Mouse (Mus musculus): ENCODE measurements around the gene Rhbg. TPM values are rescaled to one million over a fixed set of nuclear protein-coding genes. Genes with fewer than 3 reads are reported as not detected.

Gene Rhbg
- total RNA-seq, 2 experiments from 2014 or later = not detected

DNA sequence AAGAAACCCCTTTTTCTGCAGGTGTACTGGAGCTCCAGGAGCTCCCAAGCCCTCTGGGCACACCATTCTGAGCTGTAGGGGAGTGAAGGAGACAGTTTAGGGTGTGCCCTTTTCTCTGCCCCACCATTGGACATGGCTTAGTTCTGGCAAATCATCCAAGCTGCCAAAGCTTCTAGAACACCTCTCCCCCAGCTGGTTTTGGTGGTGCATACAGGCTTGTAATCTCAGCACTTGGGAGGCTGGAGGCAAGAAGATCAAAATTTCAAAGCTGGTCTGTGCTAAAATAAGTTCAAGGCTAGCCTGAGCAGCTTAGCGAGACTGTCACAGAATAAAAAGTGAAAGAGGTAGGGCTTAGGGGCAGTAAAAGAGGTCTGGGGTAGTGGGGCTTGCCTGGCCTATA lies 42.2 kb downstream of the Rhbg start:
- intact Hi-C loops (cut with DNase I) = no loop called here
- DNase-seq = no peak

DNA sequence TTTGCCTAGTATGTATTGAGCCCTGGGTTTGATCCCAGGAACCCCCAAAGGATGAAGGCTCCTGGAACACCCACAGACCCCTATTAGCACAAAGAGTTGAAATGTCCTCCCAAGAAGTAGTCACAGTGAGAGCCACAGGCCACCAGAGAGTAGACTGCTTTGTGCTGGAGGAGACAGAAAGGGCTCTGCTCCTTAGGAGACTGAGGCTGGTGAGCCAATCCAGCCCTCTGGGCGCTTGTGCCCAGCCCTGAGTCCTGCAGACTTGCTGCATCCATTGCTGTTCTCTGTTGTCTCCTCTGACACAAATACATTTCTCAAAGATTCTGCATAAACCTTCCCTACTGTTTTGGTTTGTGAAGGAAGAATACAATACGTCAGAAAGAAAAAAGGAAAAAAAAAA lies 43.6 kb downstream of the Rhbg start:
- no peak for DNase-seq
- intact Hi-C loops (cut with DNase I) = no loop called here

DNA sequence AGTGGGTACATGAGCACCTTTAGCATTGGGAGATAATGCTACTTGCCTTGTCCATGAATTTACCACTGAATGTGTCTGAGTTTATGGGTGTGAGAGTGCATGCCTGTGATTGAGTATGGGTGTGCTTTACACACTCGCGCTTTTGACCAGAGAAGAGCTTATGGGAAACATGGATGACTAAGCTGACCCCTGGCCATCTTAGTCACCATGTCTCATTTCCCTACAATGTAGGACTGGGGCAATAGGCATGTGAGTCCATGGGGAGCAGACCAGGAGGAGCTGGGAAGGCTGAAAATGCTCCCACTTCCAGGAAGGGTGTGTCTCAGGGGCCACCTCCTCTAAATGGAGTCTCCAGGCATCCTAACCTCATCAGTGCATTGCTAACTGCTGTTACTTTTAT lies 44.4 kb downstream of the Rhbg start:
- DNase-seq = no peak

DNA sequence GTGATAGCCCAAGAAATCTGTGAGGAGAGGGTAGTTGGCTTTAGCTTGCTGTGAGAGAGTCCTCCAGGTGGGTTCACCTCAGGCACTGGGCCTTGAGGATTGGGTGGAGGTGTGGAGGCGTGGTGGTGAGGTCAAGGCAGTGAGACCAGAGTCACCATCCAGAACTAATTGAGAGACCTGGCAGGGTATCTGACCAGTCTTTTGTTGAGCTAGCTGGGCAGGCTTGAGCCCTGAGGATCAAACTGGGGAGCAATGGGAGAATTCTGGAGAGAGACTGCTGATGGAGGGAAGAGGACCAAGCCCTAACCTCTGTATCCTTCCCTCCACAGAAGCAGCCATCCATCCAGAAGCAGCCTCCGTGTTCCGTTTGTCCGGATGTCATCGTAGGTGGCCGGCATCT lies 45.2 kb downstream of the Rhbg start:
- intact Hi-C loops (cut with DNase I) = no loop called here
- no peak for DNase-seq

More for the DNA sequence above, 44.4 kb downstream of the Rhbg start:
- intact Hi-C loops (cut with DNase I) = no loop called here

DNA sequence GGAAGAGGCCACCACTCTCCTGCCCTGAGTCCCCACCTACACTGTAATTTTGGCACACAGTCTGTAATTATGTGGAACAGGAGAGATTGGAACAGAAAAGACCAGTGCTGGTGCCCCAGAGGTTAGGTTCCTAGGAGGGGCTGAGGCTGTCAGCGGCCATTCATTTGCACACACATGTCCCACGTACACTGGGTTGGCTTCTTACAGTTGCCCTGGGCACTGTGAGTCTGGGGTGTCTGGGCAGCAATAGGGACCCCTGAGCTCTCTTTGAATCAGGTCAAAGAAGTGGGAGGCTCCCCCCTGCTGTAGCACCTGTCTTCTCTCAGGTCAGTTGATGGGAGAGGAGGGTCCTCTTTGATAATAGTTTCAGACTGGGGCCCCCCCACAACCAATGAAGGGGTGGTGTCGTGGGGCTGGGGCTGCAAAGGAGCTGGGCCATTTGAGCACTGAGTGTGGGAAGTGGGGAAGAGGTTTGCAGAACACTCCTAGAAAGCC lies 46.2 kb downstream of the Rhbg start:
- no peak for DNase-seq
- intact Hi-C loops (cut with DNase I) = no loop called here

DNA sequence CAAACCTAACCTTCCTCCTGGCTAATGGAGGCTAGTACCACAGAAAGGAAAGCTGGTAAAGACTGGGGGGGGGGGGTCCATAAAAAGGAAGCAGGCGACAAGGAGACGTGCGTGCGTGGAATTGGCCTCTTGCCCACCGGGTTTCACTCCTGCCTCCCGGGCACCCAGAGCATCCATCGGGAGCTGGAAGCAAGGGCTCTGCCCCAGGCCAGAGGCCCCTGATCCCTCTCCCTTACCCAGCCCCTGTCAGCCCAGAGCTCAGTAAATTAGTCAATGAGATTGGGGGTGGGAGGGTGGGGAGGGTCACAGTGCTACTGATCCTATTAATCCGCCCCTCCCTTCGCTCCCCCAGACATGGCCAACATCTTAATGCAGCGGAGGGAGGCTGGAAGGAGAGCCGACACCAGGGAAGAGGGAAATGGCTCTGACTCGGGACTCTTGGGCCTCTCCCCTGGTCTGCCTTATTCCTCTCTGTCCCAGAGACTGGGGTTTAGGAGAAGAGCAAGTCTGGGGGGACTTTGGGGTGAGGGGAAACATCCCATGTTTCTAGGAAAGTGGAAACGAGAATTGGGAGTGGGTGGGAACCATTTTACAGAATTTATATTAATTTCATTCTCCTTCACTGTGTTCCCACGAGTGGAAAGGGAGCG lies 46.9 kb downstream of the Rhbg start:
- no peak for DNase-seq
- intact Hi-C loops (cut with DNase I) = no loop called here

DNA sequence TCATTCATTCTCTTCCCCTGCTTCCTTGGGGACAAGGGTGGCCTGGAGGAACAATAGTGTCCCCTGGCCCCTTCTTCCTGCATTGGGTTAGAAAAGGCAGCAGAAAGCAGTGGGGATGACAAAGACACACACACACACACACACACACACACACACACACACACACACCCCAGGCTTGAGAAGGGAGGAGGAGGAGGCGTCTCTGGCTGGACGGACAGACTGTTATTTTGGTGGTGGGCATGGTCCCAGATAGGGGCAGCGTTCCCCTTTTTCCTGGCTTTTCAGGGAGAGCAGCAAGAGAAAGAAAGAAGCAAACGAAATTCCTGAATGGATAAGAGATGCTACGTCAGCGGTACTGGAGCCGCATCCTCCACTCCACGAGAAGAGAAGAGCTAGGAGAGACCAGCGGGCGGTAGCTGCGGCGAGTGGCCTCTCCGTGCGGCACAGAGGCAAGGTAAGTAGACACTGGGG lies 47.6 kb downstream of the Rhbg start:
- intact Hi-C loops (cut with DNase I) = no loop called here

DNA sequence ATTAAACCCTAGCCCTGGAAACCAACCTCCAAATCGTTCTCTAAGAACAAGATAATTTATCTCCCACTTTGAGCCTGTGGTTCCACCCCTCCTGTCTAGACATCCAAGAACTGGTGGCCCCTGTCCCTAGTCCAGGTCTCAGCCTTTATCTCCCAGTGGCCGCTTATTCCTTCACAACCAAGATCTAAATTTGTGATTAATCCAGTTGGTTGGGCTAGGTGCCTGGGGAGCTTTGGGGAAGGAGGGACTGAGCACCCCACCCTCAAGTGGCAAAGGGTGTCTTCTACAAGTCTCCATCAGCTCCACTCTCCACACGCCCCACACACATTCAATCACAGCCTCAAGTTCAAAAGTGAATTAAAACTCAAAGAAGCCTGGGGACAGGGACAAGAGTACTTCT lies 48.0 kb downstream of the Rhbg start:
- DNase-seq = no peak
- intact Hi-C loops (cut with DNase I) = no loop called here

More for the DNA sequence above, 47.6 kb downstream of the Rhbg start:
- DNase-seq = no peak

DNA sequence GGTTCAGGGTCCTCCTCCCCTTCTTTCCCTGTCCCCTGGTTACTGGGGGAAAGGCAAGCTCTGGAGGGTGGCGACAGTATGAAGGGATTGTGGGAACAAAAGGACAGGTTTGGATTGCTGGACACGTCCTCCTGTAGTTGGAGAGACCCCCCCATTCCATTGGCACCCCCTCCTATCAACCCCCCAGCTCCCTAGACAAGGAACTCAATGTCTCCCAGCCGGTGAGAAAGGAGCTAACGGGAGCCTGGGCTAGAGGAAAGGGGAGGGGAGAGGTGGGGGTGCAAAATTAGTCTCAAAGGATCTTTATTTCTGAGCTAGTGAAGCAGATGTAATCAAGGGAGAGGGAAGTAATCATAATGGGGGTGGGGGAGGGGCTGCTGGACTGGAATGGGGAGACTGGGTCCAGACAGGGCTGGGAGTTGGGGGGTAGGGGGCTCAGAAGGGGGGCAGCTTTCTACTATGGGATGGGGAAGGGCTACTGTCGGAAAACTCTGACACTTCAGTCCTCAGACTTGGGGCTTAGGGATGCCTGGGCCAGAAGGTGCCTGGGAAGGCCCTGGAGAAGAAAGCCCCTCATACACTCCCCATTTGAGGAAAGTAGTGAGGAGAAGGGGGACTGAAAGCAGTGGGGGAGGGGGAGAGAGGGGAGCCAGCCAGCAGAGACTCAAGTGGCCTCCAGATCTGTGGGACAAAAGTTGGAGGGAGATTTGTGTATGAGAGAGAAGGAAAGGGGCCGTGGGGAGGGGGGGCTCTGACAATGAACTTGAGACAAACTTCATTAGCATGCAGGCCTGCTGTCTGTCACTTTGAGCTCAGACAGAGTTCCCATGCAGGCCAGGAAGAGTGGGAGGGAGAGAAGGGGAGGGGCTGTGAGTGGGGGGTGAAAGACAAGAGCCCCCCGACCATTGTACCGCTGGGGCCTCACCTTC lies 48.7 kb downstream of the Rhbg start:
- no peak for DNase-seq
- intact Hi-C loops (cut with DNase I) = no loop called here

DNA sequence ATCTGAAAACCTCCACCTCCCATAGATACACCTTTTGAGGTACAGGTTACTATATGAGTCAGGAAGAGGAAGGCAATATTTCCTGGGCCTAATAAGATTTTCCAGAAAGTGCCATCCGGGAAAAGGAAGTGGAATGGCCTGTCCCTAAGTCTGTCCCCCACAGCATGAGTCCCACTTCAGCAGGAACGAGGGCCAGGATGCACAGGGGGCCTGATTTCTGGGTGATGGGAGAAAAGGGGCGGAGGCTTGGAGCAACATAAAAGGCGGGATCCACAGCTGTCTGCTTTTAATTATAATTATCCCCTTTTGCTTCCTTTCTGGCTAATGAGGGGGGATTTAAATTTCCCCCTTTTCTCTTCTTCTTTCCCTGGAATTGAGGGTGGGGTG lies 49.3 kb downstream of the Rhbg start:
- intact Hi-C loops (cut with DNase I) = no loop called here
- DNase-seq = no peak

DNA sequence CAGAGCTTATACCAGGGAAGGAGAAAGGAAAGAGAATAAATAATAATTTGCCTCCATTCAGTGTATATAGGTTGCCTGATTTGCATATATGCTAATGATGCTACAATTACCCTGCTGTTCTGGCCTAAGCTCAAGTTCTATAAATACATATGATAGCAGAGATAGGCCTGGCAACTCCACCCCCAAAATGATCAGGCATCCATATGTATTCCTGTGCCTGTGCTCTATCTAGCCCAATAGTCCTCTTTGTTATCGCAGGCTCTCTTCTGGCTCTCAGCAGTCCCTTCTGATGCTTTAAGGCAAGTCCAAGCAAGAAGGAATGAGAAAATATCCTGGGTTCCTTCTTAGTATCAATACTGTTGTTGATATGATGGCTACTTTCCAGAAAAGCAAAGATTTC lies 49.8 kb downstream of the Rhbg start:
- no peak for DNase-seq
- intact Hi-C loops (cut with DNase I) = no loop called here

DNA sequence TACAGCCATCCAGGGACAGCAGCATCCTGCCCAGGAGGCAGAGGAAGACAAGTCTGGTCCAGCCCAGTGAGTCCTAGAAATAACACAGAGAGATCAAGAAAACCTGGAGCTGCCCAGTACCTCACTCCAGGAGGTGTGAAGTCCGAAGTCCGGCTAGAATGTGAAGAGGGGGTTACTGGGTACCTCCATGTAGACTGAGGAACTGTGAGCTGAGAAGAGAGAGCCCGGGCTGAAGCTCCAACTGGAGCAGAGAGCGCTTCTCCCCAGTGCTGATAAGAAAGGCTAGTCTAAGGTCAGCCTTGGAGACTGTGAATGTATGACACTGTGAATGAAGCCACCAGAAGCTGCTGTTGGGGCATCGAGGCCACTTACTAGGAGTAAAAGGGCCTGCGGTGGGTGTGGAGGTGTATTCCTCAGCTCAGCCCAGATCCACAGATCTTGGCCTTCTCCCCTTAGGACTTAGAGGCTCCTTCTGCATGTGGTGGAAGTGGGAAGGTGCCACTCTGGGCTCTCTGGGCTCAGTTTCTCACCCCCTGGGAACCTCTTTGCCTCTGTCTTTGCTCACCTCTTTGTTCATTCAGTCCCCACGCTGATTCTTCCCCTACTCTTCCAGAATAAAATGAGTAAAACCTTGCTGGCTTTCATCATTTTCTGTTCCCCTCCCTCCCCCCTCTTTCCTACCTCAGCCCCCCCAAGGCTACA lies 50.4 kb downstream of the Rhbg start:
- intact Hi-C loops (cut with DNase I) = no loop called here
- no peak for DNase-seq

DNA sequence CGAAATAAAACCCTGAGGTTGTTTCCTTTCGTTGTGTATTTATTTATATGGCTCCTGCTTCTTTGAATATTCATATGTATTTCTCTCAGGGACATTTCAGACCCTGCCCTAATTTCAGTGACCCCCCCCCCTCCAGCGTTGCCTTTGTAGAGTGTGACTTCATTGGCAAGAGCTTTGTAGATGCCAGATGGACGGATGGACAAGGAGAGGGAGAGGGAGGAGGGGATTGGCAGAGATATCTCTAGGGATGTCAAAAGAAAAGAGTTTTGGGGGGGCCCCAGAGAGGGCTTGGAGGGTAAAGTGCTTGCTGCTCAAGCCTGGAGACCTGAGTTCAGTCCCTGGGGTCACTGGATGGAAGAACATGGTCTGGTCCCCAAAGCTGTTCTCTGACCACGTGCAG lies 51.1 kb downstream of the Rhbg start:
- intact Hi-C loops (cut with DNase I) = no loop called here
- no peak for DNase-seq

DNA sequence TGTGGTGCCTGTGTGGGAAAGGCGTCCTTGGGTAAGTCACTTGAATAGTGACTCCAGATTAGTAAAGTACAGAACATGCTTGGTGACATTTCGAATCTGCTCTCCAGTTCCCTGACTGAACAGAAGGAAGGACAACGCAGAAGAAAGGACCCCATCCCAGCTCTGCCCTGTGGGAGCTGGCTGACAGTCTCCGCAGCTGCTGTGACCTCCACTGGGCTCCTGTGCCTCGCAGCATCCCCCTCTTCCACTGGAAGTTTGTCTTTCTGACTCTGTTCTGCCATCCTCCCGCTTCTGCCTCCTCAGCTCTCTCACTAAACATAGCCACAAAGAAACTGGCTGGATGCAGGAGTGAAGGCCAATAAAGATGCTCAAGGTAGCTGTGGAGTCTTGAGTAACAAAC lies 51.5 kb downstream of the Rhbg start:
- intact Hi-C loops (cut with DNase I) = no loop called here
- DNase-seq = no peak

DNA sequence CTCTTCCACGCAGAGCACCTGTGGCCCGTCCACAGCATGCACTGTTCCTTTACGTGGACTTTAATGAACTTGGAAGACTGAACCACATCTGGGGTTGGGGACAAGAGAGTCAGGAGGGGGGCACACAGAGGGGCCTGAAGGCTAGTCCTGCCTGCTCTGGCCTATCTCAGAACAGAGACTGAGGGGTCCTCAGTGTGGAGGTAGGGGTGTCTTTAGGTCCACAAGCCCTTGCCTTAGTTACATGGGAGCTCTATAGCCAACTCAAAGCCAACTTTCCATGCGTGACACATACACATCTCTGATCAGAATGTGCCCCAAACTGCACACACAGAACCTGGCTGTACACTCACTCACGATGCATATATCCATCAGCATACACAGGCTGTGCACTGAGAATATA lies 52.9 kb downstream of the Rhbg start:
- intact Hi-C loops (cut with DNase I) = no loop called here
- DNase-seq = no peak

DNA sequence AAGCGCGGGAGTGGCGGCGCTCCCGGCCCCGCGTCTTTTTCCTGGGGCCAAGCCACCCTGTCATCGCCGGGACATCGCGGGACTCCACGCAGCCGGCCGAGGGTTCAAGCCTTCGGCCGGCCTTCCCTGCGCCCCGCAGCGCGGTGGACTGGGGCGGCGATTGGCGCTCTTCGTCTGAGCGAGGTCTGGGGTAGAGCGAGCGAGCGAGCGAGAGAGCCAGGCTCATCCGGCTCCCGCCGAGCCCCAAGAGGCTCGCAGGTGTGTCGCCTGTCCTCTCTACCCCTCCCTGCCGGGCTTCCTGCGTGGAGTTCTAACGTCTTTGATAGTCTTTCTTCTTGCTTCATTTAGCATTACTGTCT lies 53.6 kb downstream of the Rhbg start:
- intact Hi-C loops (cut with DNase I) = no loop called here
- no peak for DNase-seq

DNA sequence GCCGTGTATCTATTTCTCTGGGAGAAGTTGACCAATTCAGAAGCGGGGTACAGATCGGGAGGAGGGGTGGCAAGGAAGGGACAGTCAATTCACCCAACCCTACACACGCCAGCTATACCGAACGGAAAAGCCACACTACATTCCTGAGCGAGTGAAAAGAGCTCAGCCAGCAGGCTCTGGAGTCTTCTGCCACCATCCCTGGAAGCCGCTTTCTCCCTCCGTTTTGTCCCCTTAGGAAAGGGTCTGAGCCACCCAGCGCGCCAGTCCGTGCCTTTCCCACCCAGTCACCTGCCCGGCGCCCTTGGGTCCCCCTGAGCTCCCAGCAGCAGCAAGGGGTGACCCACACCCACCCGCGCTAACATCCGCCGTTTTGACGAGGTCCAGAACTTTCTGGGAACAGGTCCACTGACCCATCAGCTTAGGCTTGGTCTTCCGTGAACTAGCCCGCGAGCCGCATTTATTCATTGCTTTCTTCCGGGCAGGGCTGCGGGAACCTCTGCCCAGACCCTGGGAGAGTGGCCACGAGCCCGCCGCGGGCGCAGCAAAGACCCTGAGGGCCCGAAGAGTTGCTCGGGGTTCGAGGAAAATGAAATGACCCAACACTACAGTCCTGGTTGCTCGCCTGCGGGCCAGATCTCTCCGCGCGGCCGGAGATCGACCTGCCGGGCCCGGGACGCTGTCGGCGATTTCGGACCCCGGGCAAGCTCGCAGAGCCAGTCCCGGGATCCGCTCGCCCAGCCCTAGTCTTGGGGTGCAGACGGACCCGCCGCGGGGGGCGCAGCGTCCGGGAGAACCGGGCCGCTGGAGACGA lies 54.1 kb downstream of the Rhbg start:
- intact Hi-C loops (cut with DNase I) = no loop called here

DNA sequence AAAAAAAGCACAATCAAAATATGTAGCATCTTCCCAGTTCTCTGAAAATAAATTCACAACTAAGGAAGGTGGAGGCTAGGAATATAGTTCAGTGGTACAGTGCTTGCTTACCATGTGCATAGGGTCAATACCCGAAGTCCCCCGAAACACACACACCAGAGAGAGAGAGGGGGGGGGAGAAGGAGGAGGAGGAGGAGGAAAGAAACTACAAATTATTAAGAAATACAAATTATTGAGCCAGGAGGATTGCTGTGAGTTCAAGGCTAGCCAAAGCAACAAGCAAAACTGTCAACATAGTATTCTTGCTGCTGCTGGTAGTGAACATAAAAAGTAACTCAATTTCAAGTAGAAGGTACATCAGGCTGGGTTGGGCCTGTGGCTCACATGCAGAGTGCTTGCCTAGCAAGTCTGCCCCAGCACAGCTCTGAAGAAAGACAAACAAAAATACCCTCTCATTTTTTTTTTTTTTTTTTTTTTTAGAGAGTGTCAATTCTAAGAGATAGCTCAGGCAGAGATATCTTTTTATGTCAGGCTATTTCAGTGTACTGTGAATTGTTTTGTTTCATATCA lies 54.9 kb downstream of the Rhbg start:
- intact Hi-C loops (cut with DNase I) = no loop called here
- no peak for DNase-seq

More for the DNA sequence above, 54.1 kb downstream of the Rhbg start:
- DNase-seq = no peak

DNA sequence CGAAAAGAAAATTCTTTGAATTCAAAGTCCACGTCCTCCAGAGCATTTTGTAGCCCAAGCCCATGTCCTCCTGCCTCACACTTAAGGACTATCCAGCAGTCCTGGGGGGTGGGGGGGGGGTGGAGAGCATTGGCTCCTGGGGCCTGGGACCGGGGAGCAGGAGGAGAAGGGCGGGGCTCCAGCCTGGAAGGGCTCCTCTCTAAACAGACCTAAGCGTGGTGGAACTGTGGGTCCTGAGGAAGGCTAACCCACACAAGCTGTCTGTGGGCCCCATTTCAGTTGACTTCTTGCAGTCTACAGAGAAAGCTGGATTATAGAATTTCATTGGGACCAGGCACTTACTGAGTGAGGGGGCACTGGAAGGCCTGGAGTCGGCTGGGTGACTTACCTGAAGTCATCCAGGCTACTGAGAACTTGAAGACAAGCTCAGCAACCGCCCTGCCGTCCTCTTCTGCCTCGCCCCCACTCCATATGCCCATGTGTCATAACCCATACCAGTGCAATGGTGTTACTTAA lies 55.9 kb downstream of the Rhbg start:
- DNase-seq = no peak
- intact Hi-C loops (cut with DNase I) = no loop called here

Data from heart, postnatal 36 days (tissue).